Mouse (Mus musculus): ENCODE measurements at regions not wholly inside any gene's neighbourhood (a gene's known extent, or its start where the extent isn't known, plus 50 kb on each side); places are given as distances from the start of the nearest gene placed in this dataset.

- no peak for TF ChIP-seq GATA1 (IDR thresholded peaks at IDR 0.05; ENCODE audit: low read length)
- no peak for TF ChIP-seq TAL1 (IDR thresholded peaks at IDR 0.05; ENCODE audit: low read length)
Observed at GRCm38 (mm10) chr1:193966652-193967555, 596.8 kb upstream of the Camk1g start.
